Mouse (Mus musculus) intestine, embryonic 14.5 days (tissue): Measurements from ENCODE around the gene Mctp2. TPM values are rescaled to one million over a fixed set of nuclear protein-coding genes. Genes with fewer than 3 reads are reported as not detected.

ENCODE experiments used
- ATAC-seq: fragments of 200-750 bp; cut with Nextera tagmentation; replicated peaks from 2 replicates; pipeline ENCODE4 v1.8.0; 2017; ENCODE audit warnings: low read depth, moderate number of reproducible peaks, moderate TSS enrichment, moderate library complexity; ENCODE audit not compliant: low FRiP score, low TSS enrichment
- DNase-seq: peaks from one replicate; pipeline ENCODE4 v3.0.0-alpha.2; 2018; ENCODE audit warnings: low spot score
- H3K27ac ChIP-seq: fragments of 300-500 bp; sonication (generic); 2 replicates; pipeline ENCODE4 v1.5.1; 2014; ENCODE audit warnings: low read depth, mild to moderate bottlenecking, control low read depth
- H3K27me3 ChIP-seq: fragments of 300-500 bp; sonication (generic); replicated peaks from 2 replicates; pipeline ENCODE4 v1.6.1; 2014; ENCODE audit warnings: low read length, control low read depth; ENCODE audit not compliant: control insufficient read depth, insufficient read depth
- H3K36me3 ChIP-seq: fragments of 300-500 bp; sonication (generic); 2 replicates; pipeline ENCODE4 v1.6.1; 2014; ENCODE audit warnings: low read length, control low read depth; ENCODE audit not compliant: control insufficient read depth, insufficient read depth
- H3K4me1 ChIP-seq: fragments of 300-500 bp; sonication (generic); replicated peaks from 2 replicates; pipeline ENCODE4 v1.6.1; 2014; ENCODE audit warnings: low read length, control low read depth, mixed read lengths; ENCODE audit not compliant: control insufficient read depth, insufficient read depth
- H3K4me2 ChIP-seq: fragments of 300-500 bp; sonication (generic); 2 replicates; pipeline ENCODE4 v1.6.1; 2014; ENCODE audit warnings: low read length
- H3K4me3 ChIP-seq: fragments of 300-500 bp; sonication (generic); 2 replicates; pipeline ENCODE4 v1.5.1; 2014; ENCODE audit warnings: low read depth, low read length, control low read depth, mixed read lengths
- H3K9ac ChIP-seq: fragments of 300-500 bp; sonication (generic); 2 replicates; pipeline ENCODE4 v1.6.1; 2014; ENCODE audit warnings: mild to moderate bottlenecking, low read length
- H3K9me3 ChIP-seq: fragments of 300-500 bp; sonication (generic); 2 replicates; pipeline ENCODE4 v1.6.1; 2016; ENCODE audit warnings: low read length, control low read depth; ENCODE audit not compliant: control insufficient read depth
- WGBS: fragments of 180-500 bp; shearing (Covaris S2); extraction: QIAGEN DNeasy Blood & Tissue Kit; methylation state at CpG from one replicate; pipeline ENCODE4 v1.1.7; 2014; 5-methylcytosine and 5-hydroxymethylcytosine counted together
- polyA plus RNA-seq: library from polyadenylated mRNA; unstranded; fragments of >200 nt; fragmentation: Nextera tagmentation; extraction: Ambion mirVana; gene quantifications from 2 replicates; pipeline ENCODE4 v1.2.1, GENCODE M21; 2014

Mctp2 gene
- polyA plus RNA-seq, 1 experiment from 2014 or later = 2.4 TPM

DNA sequence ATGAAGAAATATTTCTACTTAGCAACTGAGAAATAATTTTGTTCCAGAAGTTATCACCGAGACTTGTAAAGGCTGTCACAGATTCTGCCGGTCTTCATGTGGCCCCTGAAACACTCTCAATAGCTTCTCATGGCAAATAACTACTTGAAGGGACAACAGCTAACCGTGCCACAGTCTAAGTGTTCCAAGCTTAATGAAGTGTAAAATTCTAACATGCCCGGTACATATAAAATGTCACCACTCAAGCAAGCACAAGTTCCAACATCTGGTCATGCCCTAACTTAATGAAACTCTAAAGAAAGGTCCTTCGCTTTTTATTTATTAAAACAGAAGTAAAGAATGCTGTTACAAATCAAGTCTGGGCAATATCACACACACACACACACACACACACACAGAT is 82.8 kb downstream of the Mctp2 start:
- Histone ChIP-seq H3K9ac (no peak overlapping the region), H3K4me3 (no peak overlapping the region), H3K4me2 (no peak overlapping the region), H3K36me3 (no peaks in the 10 kb centered on the region), H3K9me3 (no peaks in the 10 kb centered on the region), H3K27me3 (no peaks in the 10 kb centered on the region), H3K4me1 (no peaks in the 10 kb centered on the region), H3K27ac (no peak overlapping the region)
- WGBS = 84% methylated on average over 5 of the region's 5 CpGs
- DNase-seq = no peak
- ATAC-seq = no peak

- ATAC-seq (no peak), DNase-seq (no peak)
- Histone ChIP-seq H3K27ac (no peak overlapping the region), H3K36me3 (no peaks in the 10 kb centered on the region), H3K27me3 (no peaks in the 10 kb centered on the region), H3K9me3 (no peaks in the 10 kb centered on the region), H3K9ac (no peak overlapping the region), H3K4me1 (no peaks in the 10 kb centered on the region; the same call in 1 of the 2 replicates), H3K4me2 (no peak overlapping the region), H3K4me3 (no peak overlapping the region)
- 75% methylated on average over 8 of the region's 8 CpGs for WGBS
These were observed 83.9 kb downstream of the Mctp2 start for GRCm38 (mm10) chr7:72222532-72222931.

DNA sequence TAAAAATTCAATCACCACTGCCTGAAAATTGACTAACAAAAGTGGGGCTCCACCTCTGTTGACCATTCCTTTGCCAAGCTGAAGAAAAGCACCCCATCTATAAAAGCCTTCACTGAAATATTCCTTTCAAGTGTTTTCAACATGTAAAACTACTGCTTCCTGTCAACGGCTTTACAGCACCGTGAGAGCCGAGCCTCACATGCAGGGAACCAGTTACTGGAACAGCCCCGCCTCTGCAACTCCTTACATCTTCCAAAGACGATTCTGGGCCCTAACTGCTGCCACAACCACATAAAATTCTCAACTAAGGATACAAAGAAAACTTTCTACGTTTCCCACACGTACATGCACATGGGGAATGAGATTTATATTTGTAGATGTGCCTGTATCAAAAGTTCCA is 88.4 kb downstream of the Mctp2 start:
- Histone ChIP-seq H3K9me3 (no peaks in the 10 kb centered on the region), H3K27me3 (no peaks in the 10 kb centered on the region), H3K4me2 (no peak overlapping the region), H3K4me3 (no peak overlapping the region), H3K4me1 (no peaks in the 10 kb centered on the region; the same call in 1 of the 2 replicates), H3K9ac (no peak overlapping the region), H3K27ac (0 out of 2 replicates have a peak overlapping the region, but pooled peaks have one; percentile 43), H3K36me3 (no peaks in the 10 kb centered on the region)
- ATAC-seq = no peak
- DNase-seq = no peak
- 47% methylated on average over 7 of the region's 7 CpGs for WGBS

DNA sequence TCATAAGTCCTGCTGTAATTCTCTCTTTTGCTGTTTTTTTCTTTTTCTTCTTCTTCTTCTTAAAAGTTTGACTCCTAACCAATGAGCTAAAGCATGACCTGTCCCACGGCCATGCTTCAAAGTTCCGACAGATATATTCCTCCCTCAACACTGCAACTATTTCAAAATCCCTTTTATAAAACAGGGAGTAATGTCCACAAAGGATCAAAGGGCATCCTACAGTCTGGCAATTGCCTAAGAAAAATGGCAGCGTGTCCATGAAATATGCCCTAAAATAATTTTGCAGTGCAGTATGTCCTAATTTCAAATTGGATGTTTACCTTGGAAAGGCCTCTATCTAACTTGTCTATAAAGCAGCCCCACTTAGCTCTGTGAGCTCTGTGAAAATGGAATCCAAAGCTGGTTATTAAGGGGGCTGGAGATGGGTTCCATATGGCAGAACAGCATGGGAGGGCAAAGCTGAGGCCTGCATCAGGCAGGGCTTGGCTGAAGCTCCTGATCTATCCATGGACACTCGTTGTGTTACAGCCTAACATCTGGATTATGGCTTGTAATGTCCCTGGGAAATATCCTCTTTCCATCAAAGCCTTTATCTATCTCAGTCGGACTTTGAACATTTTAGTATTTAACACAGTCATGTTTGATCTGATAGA is 90.7 kb downstream of the Mctp2 start:
- no peaks in the 10 kb centered on the region; the same call in 1 of the 2 replicates for H3K4me1 ChIP-seq
- H3K4me2 ChIP-seq = no peak overlapping the region
- WGBS = 40% methylated on average over 5 of the region's 5 CpGs
- H3K4me3 ChIP-seq = no peak overlapping the region
- H3K9ac ChIP-seq = no peak overlapping the region
- H3K27ac ChIP-seq = 0 out of 2 replicates have a peak overlapping the region, but pooled peaks have one; percentile 11
- no peaks in the 10 kb centered on the region for H3K9me3 ChIP-seq
- no peak for DNase-seq
- peak; percentile 72 for ATAC-seq
- H3K36me3 ChIP-seq = no peaks in the 10 kb centered on the region
- H3K27me3 ChIP-seq = no peaks in the 10 kb centered on the region

DNA sequence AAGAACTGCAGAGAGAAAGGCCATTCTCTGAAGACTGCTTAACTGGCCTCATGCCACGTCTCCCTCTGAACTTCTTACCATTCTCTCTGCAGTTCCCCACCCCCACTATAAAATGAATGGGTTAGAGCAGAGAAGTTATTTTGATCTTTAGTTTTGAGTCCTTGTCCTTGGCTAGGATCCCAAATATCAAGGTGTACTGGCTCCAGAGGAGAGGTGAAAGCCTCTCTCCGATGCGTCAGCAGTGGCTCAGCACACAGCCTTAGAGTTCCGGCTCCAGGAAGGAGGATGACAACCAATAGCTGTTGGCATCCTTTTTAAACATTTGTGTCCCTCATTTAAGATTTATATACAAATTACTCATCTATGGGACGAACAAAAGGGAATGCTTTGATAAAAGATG is 96.2 kb downstream of the Mctp2 start:
- 67% methylated on average over 5 of the region's 5 CpGs for WGBS
- Histone ChIP-seq H3K4me2 (no peak overlapping the region), H3K9me3 (no peaks in the 10 kb centered on the region), H3K36me3 (no peaks in the 10 kb centered on the region), H3K9ac (no peak overlapping the region), H3K4me1 (no peaks in the 10 kb centered on the region), H3K27me3 (no peaks in the 10 kb centered on the region), H3K4me3 (no peak overlapping the region), H3K27ac (no peak overlapping the region)
- no peak for DNase-seq
- ATAC-seq = no peak

- ATAC-seq (no peak), DNase-seq (no peak)
- Histone ChIP-seq H3K27me3 (no peaks in the 10 kb centered on the region), H3K4me3 (no peak overlapping the region), H3K4me1 (no peaks in the 10 kb centered on the region), H3K27ac (no peak overlapping the region), H3K9me3 (no peaks in the 10 kb centered on the region), H3K4me2 (no peak overlapping the region), H3K9ac (no peak overlapping the region), H3K36me3 (no peaks in the 10 kb centered on the region)
- WGBS = 84% methylated on average over 5 of the region's 5 CpGs
These were observed 97.1 kb downstream of the Mctp2 start for GRCm38 (mm10) chr7:72209296-72209695.

GRCm38 (mm10) chr7:72206841-72207240 is 99.6 kb downstream of the Mctp2 start:
- Histone ChIP-seq H3K36me3 (no peaks in the 10 kb centered on the region), H3K27ac (no peak overlapping the region; the same call in 1 of the 2 replicates), H3K4me3 (no peak overlapping the region), H3K4me1 (no peaks in the 10 kb centered on the region), H3K4me2 (no peak overlapping the region), H3K27me3 (no peaks in the 10 kb centered on the region), H3K9me3 (no peaks in the 10 kb centered on the region), H3K9ac (no peak overlapping the region)
- DNase-seq (no peak), ATAC-seq (no peak)
- WGBS = 38% methylated on average over 6 of the region's 6 CpGs

GRCm38 (mm10) chr7:72195709-72196108 is 110.7 kb downstream of the Mctp2 start:
- Histone ChIP-seq H3K27me3 (no peaks in the 10 kb centered on the region), H3K4me2 (no peak overlapping the region), H3K9me3 (no peaks in the 10 kb centered on the region), H3K9ac (no peak overlapping the region), H3K4me1 (no peaks in the 10 kb centered on the region), H3K36me3 (no peaks in the 10 kb centered on the region), H3K4me3 (no peak overlapping the region), H3K27ac (no peak overlapping the region)
- WGBS = 87% methylated on average over 1 of the region's 1 CpGs
- no peak for DNase-seq
- no peak for ATAC-seq

DNA sequence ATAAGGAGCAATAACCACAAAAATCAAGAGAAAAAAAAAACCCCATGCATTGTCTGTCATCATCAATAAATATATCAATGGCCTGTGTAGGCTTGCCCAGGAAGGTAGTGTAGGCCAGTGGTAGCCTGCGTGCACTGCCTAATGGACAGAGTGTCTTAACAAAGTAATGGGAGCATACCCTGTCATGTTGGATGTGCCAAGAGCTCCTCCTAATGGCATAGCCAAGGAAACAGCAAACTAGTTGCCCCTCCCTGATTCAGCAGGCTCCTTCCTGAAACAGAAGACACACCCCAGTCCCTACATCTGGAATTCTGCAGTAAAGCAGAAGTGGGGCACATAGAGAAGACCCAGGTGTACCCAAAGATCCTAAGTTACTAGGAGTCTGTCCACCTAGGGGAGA is 113.1 kb downstream of the Mctp2 start:
- Histone ChIP-seq H3K9me3 (no peaks in the 10 kb centered on the region), H3K4me2 (no peak overlapping the region), H3K27me3 (no peaks in the 10 kb centered on the region), H3K36me3 (no peaks in the 10 kb centered on the region), H3K27ac (no peak overlapping the region), H3K9ac (no peak overlapping the region), H3K4me1 (no peaks in the 10 kb centered on the region), H3K4me3 (no peak overlapping the region)
- DNase-seq (no peak), ATAC-seq (no peak)
- 81% methylated on average over 1 of the region's 1 CpGs for WGBS
